Mouse (Mus musculus) lung, postnatal 0 days (tissue): ENCODE measurements around the gene Greb1. TPM values are rescaled to one million over a fixed set of nuclear protein-coding genes. Genes with fewer than 3 reads are reported as not detected.
A peak's percentile ranks its signal among the peaks of the same experiment; 100 is the strongest.

Experiments used
- ATAC-seq: fragments of 200-750 bp; cut with Nextera tagmentation; 2 replicates; pipeline ENCODE4 v1.8.0; 2017; ENCODE audit warnings: moderate library complexity
- DNase-seq: peaks from one replicate; pipeline ENCODE4 v3.0.0-alpha.2; 2016; ENCODE audit warnings: low spot score
- H3K27ac ChIP-seq: fragments of 300-500 bp; sonication (generic); 2 replicates; pipeline ENCODE4 v1.5.1; 2014; ENCODE audit warnings: antibody characterized with exemption, mild to moderate bottlenecking, low read length, mixed read lengths
- H3K27me3 ChIP-seq: fragments of 300-500 bp; sonication (generic); replicated peaks from 2 replicates; pipeline ENCODE4 v1.6.1; 2014; ENCODE audit warnings: low read length, mixed read lengths; ENCODE audit not compliant: insufficient read depth
- H3K36me3 ChIP-seq: fragments of 300-500 bp; sonication (generic); 2 replicates; pipeline ENCODE4 v1.6.1; 2014; ENCODE audit warnings: low read length, mixed read lengths; ENCODE audit not compliant: insufficient read depth
- H3K4me1 ChIP-seq: fragments of 300-500 bp; sonication (generic); 2 replicates; pipeline ENCODE4 v1.6.1; 2014; ENCODE audit warnings: antibody characterized with exemption, low read depth, low read length, mixed read lengths; ENCODE audit not compliant: insufficient read depth
- H3K4me2 ChIP-seq: fragments of 300-500 bp; sonication (generic); replicated peaks from 2 replicates; pipeline ENCODE4 v1.6.1; 2014; ENCODE audit warnings: low read depth, mild to moderate bottlenecking, low read length, moderate library complexity, mixed read lengths
- H3K4me3 ChIP-seq: fragments of 300-500 bp; sonication (generic); 2 replicates; pipeline ENCODE4 v1.5.1; 2014; ENCODE audit warnings: low read depth, low read length
- H3K9ac ChIP-seq: fragments of 300-500 bp; sonication (generic); replicated peaks from 2 replicates; pipeline ENCODE4 v1.6.1; 2014; ENCODE audit warnings: low read depth, mild to moderate bottlenecking
- H3K9me3 ChIP-seq: fragments of 300-500 bp; sonication (generic); 2 replicates; pipeline ENCODE4 v1.6.1; 2016; ENCODE audit warnings: low read length, mixed read lengths
- CTCF ChIP-seq: IDR thresholded peaks from 2 replicates; pipeline ENCODE4 v1.5.1; 2016; ENCODE audit warnings: antibody characterized with exemption, mild to moderate bottlenecking
- EP300 ChIP-seq: IDR thresholded peaks from 2 replicates; pipeline ENCODE4 v1.6.1; 2016; ENCODE audit warnings: antibody characterized with exemption, mild to moderate bottlenecking, control low read depth
- WGBS: fragments of 180-500 bp; shearing (Covaris S2); extraction: QIAGEN DNeasy Blood & Tissue Kit; methylation state at CpG from one replicate; pipeline ENCODE4 v1.1.7; 2014; 5-methylcytosine and 5-hydroxymethylcytosine counted together
- polyA plus RNA-seq: library from polyadenylated mRNA; unstranded; fragments of >200 nt; fragmentation: Nextera tagmentation; extraction: Ambion mirVana; gene quantifications from 2 replicates; pipeline ENCODE4 v1.2.1, GENCODE M21; 2015

Gene Greb1
- polyA plus RNA-seq, 1 experiment from 2014 or later = 1.1 TPM

DNA sequence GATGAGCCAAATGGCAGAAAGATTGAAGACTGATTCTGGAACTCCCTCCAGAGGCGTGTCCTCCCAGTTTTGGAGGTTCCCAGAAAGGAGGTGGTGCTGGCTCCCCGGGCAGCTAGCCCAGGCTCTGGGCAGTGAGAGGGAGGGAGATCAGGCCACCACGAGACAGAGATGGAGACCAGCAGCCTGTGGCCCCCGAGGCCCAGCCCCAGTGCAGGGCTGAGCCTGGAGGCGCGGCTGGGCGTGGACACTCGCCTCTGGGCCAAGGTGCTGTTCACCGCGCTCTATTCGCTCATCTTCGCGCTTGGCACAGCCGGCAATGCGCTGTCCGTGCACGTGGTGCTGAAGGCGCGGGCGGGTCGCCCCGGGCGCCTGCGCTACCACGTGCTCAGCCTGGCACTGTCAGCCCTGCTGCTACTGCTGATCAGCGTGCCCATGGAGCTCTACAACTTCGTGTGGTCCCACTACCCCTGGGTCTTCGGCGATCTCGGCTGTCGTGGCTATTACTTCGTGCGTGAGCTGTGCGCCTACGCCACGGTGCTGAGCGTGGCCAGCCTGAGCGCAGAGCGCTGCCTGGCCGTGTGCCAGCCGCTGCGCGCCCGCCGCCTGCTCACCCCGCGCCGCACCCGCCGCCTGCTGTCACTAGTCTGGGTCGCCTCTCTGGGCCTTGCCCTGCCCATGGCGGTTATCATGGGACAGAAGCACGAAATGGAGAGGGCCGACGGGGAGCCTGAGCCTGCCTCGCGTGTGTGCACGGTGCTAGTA is 147.2 kb downstream of the Greb1 start, which contains the start of gene Ntsr2:
Ntsr2 (plus strand) TSS at position 51 of the 762 bp plus-strand sequence.
- DNase-seq = peak; percentile 68

DNA sequence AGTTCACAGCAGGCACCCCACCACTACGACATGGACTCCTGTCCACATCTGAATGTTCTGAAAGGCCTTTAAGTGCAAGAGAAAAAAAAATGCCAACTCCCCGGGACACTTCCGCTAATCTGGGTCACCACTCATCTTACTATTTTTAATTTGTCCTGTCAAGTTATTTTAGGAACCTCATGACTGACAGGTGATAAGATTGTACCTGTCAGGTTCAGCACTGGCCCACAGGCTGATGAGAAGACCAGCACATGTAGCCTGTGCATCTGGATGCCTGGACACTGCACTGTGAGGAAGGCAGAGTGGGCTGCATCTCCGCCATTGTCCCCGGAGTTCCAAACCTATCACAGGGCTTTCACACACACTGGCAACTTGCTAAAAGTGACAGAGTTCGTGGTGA is 150.9 kb downstream of the Greb1 start:
- H3K4me2 ChIP-seq = no peak overlapping the region
- H3K9me3 ChIP-seq = no peaks in the 10 kb centered on the region
- ATAC-seq (no peak), DNase-seq (no peak)
- H3K9ac ChIP-seq = no peak overlapping the region
- H3K36me3 ChIP-seq = no peaks in the 10 kb centered on the region
- H3K4me3 ChIP-seq = no peak overlapping the region
- TF ChIP-seq CTCF = no peak
- TF ChIP-seq EP300 = no peak
- H3K27ac ChIP-seq = no peak overlapping the region
- H3K4me1 ChIP-seq = no peaks in the 10 kb centered on the region
- peaks cover 19% of the 10 kb centered on the region; the same call in 1 of the 2 replicates for H3K27me3 ChIP-seq
- WGBS = 72% methylated on average over 6 of the region's 6 CpGs

More for the DNA sequence above, 147.2 kb downstream of the Greb1 start, which contains the start of gene Ntsr2:
- H3K36me3 ChIP-seq = no peaks in the 10 kb centered on the region
- H3K27ac ChIP-seq = no peak within 1 kb of the TSS
- H3K27me3 ChIP-seq = peaks cover 25% of the 10 kb centered on the region; the same call in 1 of the 2 replicates
- no peak for TF ChIP-seq EP300
- no peak for TF ChIP-seq CTCF
- H3K4me2 ChIP-seq = peak within 1 kb of the TSS; percentile 27
- H3K4me3 ChIP-seq = no peak within 1 kb of the TSS
- no peak within 1 kb of the TSS for H3K9ac ChIP-seq
- no peaks in the 10 kb centered on the region for H3K4me1 ChIP-seq
- ATAC-seq = peak; percentile 93
- no peaks in the 10 kb centered on the region for H3K9me3 ChIP-seq
- WGBS = 7% methylated on average over 51 of the region's 58 CpGs

- no peak overlapping the region for H3K27ac ChIP-seq
- H3K4me3 ChIP-seq = no peak overlapping the region
- no peak overlapping the region for H3K4me2 ChIP-seq
- DNase-seq (no peak), ATAC-seq (no peak)
- no peaks in the 10 kb centered on the region for H3K36me3 ChIP-seq
- no peak overlapping the region for H3K9ac ChIP-seq
- no peak for TF ChIP-seq EP300
- no peak for TF ChIP-seq CTCF
- 0 out of 2 replicates have a peak, but pooled peaks cover 5% of the 10 kb centered on the region for H3K27me3 ChIP-seq
- 78% methylated on average over 6 of the region's 6 CpGs for WGBS
- no peaks in the 10 kb centered on the region for H3K4me1 ChIP-seq
- no peaks in the 10 kb centered on the region for H3K9me3 ChIP-seq
Measured at GRCm38 (mm10) chr12:16648273-16648672, 152.4 kb downstream of the Greb1 start.

DNA sequence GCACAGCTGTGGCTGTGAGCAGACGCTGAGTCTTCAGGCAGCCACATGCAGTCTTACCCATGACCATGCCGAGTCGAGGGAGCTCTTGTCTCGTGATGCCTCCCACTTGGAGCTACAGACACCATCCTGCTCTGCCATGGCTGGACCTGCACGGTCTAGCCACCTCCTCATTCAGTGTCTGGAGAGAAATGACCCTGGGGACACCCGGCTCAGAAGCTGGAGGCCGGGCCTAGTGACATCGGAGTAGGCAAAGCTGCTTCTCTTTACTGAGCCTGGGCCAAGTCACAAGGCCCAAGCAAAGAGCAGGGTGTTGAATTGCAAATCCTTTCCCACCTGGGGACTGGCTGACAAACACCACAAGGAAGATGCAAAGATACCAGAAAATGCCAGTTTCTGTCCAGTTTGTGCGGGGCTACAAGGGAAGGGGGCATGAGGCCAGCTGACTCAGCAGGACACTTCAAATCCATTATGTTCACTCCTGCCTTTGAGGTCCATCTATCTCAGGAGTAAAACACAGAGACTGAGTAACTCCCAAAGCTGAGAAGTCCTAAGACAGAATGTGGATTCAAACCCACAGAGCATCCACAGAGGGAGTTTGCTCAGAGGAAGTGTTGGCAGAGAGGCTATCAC is 153.8 kb downstream of the Greb1 start:
- DNase-seq = no peak
- TF ChIP-seq CTCF (no peak), EP300 (no peak)
- no peak overlapping the region for H3K9ac ChIP-seq

DNA sequence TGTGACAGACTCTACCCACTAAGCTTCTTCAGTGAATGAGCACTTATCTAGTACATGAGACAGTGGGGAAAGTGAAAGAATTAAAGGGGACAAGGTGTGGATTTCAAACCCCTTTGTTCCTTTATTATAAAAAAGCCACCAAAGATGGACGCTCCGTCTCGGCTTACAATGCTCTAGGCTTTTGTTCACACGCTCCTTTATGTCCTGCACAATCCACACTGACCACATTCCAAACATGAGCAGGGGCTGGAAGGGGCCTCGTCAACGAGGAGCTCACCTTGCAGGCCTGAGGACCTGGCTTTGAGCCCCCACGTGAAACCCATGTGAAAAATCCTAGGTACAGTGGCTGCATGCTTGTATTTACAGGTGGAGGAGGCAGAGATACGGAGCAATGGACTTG is 156.0 kb downstream of the Greb1 start:
- H3K9me3 ChIP-seq = no peaks in the 10 kb centered on the region
- no peak for TF ChIP-seq EP300
- H3K36me3 ChIP-seq = no peaks in the 10 kb centered on the region
- H3K27me3 ChIP-seq = no peaks in the 10 kb centered on the region
- H3K4me2 ChIP-seq = no peak overlapping the region
- H3K4me3 ChIP-seq = no peak overlapping the region
- DNase-seq (no peak), ATAC-seq (no peak)
- H3K4me1 ChIP-seq = no peaks in the 10 kb centered on the region
- H3K27ac ChIP-seq = no peak overlapping the region
- H3K9ac ChIP-seq = no peak overlapping the region
- WGBS = 49% methylated on average over 8 of the region's 8 CpGs

More for the DNA sequence above, 153.8 kb downstream of the Greb1 start:
- H3K27ac ChIP-seq = no peak overlapping the region
- no peak for ATAC-seq
- no peaks in the 10 kb centered on the region for H3K36me3 ChIP-seq
- no peaks in the 10 kb centered on the region for H3K9me3 ChIP-seq
- no peaks in the 10 kb centered on the region for H3K4me1 ChIP-seq
- no peak overlapping the region for H3K4me2 ChIP-seq
- H3K27me3 ChIP-seq = no peaks in the 10 kb centered on the region
- no peak overlapping the region for H3K4me3 ChIP-seq
- 36% methylated on average over 9 of the region's 9 CpGs for WGBS

- Histone ChIP-seq H3K4me2 (no peak overlapping the region), H3K9me3 (no peaks in the 10 kb centered on the region), H3K4me3 (no peak overlapping the region), H3K27ac (no peak overlapping the region), H3K4me1 (no peaks in the 10 kb centered on the region), H3K9ac (no peak overlapping the region), H3K27me3 (no peaks in the 10 kb centered on the region), H3K36me3 (no peaks in the 10 kb centered on the region)
- DNase-seq (peak; percentile 24), ATAC-seq (peak; percentile 61)
- WGBS = 41% methylated on average over 12 of the region's 12 CpGs
- TF ChIP-seq EP300 (0 out of 2 replicates have a peak, but pooled peaks have one; percentile 15), CTCF (no peak)
Measured at GRCm38 (mm10) chr12:16643508-16644345, 157.0 kb downstream of the Greb1 start.
